Mouse (Mus musculus) ES-Bruce4 (cell line): ENCODE data around the gene Stpg4. TPM values are rescaled to one million over a fixed set of nuclear protein-coding genes. Genes with fewer than 3 reads are reported as not detected.

Experiments
- H3K27ac ChIP-seq: 2 replicates; pipeline ENCODE4 v1.5.1; 2012; ENCODE audit warnings: low read length, inconsistent platforms; ENCODE audit not compliant: insufficient read depth
- H3K27me3 ChIP-seq: 2 replicates; pipeline ENCODE4 v1.6.1; 2012; ENCODE audit warnings: mild to moderate bottlenecking, low read length, inconsistent platforms; ENCODE audit not compliant: control insufficient read depth, poor library complexity, insufficient read depth, severe bottlenecking
- H3K36me3 ChIP-seq: 2 replicates; pipeline ENCODE4 v1.6.1; 2012; ENCODE audit warnings: inconsistent platforms, mild to moderate bottlenecking, low read length, moderate library complexity; ENCODE audit not compliant: control insufficient read depth, poor library complexity, insufficient read depth, severe bottlenecking
- H3K4me1 ChIP-seq: one replicate; pipeline ENCODE4 v1.8.1; 2011; ENCODE audit warnings: low read length; ENCODE audit not compliant: control insufficient read depth, insufficient read depth
- H3K4me3 ChIP-seq: 2 replicates; pipeline ENCODE4 v1.5.1; 2011; ENCODE audit warnings: low read depth, mild to moderate bottlenecking, low read length
- H3K9ac ChIP-seq: 2 replicates; pipeline ENCODE4 v1.6.1; 2012; ENCODE audit warnings: low read depth, mild to moderate bottlenecking, inconsistent platforms; ENCODE audit not compliant: poor library complexity, severe bottlenecking
- H3K9me3 ChIP-seq: replicated peaks from 2 replicates; pipeline ENCODE4 v1.6.1; 2012; ENCODE audit warnings: mild to moderate bottlenecking, low read length, inconsistent platforms; ENCODE audit not compliant: control insufficient read depth, poor library complexity, insufficient read depth, severe bottlenecking
- CTCF ChIP-seq: IDR thresholded peaks from one replicate; pipeline ENCODE4 v1.8.1; 2011; ENCODE audit warnings: low read depth, low read length
- EP300 ChIP-seq: IDR thresholded peaks from 2 replicates; pipeline ENCODE4 v1.6.1; 2011; ENCODE audit warnings: low read depth, low read length; ENCODE audit not compliant: insufficient read depth
- POLR2A ChIP-seq: IDR thresholded peaks from one replicate; pipeline ENCODE4 v1.8.1; 2011; ENCODE audit warnings: low read length; ENCODE audit not compliant: insufficient read depth
- polyA plus RNA-seq: library from polyadenylated mRNA; stranded (reverse); fragments of >200 nt; gene quantifications from 2 replicates; pipeline ENCODE4 v1.2.4, GENCODE M21; 2011; ENCODE audit warnings: low read depth; ENCODE audit not compliant: missing spikeins, insufficient read depth, insufficient read length

The Stpg4 gene
- polyA plus RNA-seq, 1 experiment = not detected

DNA sequence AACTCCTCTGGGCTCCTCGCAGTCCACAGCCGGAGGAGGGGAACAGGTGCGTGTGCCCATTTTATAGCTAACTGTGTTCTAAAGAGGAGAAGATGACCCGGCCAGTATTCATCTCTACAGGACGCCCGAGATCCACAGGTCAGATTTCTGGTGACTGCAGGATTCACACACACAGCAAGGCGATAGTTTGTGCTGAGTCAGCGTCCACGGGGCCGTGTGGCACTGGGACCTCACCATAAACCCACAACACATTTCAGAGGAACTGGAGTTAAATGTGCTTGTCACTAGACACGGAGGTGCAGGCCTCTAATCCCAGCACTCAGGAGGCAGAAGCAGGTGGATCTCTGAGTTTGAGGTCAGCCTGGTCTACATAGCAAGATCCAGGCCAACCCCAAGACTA lies 25.1 kb downstream of the Stpg4 start:
- Histone ChIP-seq H3K9ac (no peak overlapping the region), H3K4me1 (peaks cover 4% of the 10 kb centered on the region)
- TF ChIP-seq POLR2A (no peak), CTCF (no peak), EP300 (no peak)

GRCm38 (mm10) chr17:87397088-87397487 lies 30.5 kb downstream of the Stpg4 start:
- no peak overlapping the region for H3K9ac ChIP-seq
- H3K4me3 ChIP-seq = no peak overlapping the region
- H3K4me1 ChIP-seq = no peaks in the 10 kb centered on the region
- no peaks in the 10 kb centered on the region for H3K9me3 ChIP-seq
- H3K27me3 ChIP-seq = no peaks in the 10 kb centered on the region
- TF ChIP-seq CTCF (no peak), EP300 (no peak), POLR2A (no peak)
- no peak overlapping the region for H3K27ac ChIP-seq
- no peaks in the 10 kb centered on the region for H3K36me3 ChIP-seq

More for the DNA sequence above, 25.1 kb downstream of the Stpg4 start:
- Histone ChIP-seq H3K27me3 (no peaks in the 10 kb centered on the region), H3K27ac (no peak overlapping the region), H3K4me3 (no peak overlapping the region), H3K36me3 (no peaks in the 10 kb centered on the region), H3K9me3 (no peaks in the 10 kb centered on the region)

GRCm38 (mm10) chr17:87391242-87391641 lies 36.3 kb downstream of the Stpg4 start:
- TF ChIP-seq POLR2A (no peak), EP300 (no peak), CTCF (no peak)
- H3K27ac ChIP-seq = no peak overlapping the region
- no peak overlapping the region for H3K4me3 ChIP-seq
- no peaks in the 10 kb centered on the region for H3K4me1 ChIP-seq
- no peaks in the 10 kb centered on the region for H3K9me3 ChIP-seq
- H3K27me3 ChIP-seq = no peaks in the 10 kb centered on the region
- H3K9ac ChIP-seq = no peak overlapping the region
- no peaks in the 10 kb centered on the region for H3K36me3 ChIP-seq

GRCm38 (mm10) chr17:87387068-87387467 lies 40.5 kb downstream of the Stpg4 start:
- no peak overlapping the region for H3K27ac ChIP-seq
- TF ChIP-seq POLR2A (no peak), CTCF (no peak), EP300 (no peak)

DNA sequence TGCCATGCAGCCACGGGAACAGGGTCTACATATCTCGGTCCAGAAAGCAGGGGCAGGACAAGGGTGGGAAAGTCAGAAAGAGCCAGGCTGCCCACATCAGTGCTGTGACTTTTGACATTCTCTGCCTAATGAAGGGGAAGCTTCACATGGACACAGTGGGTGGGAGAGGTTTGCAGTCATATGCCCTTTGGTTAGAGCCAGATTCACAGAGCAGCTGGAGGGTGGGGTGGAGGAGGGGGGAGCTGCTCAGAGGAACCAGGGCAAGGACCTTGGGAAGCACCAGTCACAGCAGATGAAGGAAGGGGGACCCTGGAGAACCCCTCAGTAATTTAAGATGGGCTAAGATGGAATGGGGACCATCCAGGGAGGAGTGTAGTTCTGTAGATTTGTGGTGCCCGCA lies 41.7 kb downstream of the Stpg4 start:
- no peaks in the 10 kb centered on the region for H3K9me3 ChIP-seq
- no peak for TF ChIP-seq EP300
- H3K4me3 ChIP-seq = no peak overlapping the region
- no peaks in the 10 kb centered on the region for H3K4me1 ChIP-seq
- no peak overlapping the region for H3K27ac ChIP-seq
- H3K27me3 ChIP-seq = no peaks in the 10 kb centered on the region
- H3K36me3 ChIP-seq = no peaks in the 10 kb centered on the region
- H3K9ac ChIP-seq = no peak overlapping the region

More at GRCm38 (mm10) chr17:87387068-87387467, 40.5 kb downstream of the Stpg4 start:
- H3K9ac ChIP-seq = no peak overlapping the region
- H3K9me3 ChIP-seq = no peaks in the 10 kb centered on the region
- H3K4me3 ChIP-seq = no peak overlapping the region
- no peaks in the 10 kb centered on the region for H3K36me3 ChIP-seq
- no peaks in the 10 kb centered on the region for H3K27me3 ChIP-seq
- H3K4me1 ChIP-seq = no peaks in the 10 kb centered on the region

- TF ChIP-seq EP300 (no peak), CTCF (no peak), POLR2A (no peak)
- Histone ChIP-seq H3K4me3 (no peak overlapping the region), H3K9me3 (no peaks in the 10 kb centered on the region), H3K27ac (no peak overlapping the region), H3K4me1 (peaks cover 6% of the 10 kb centered on the region), H3K9ac (no peak overlapping the region), H3K36me3 (no peaks in the 10 kb centered on the region), H3K27me3 (no peaks in the 10 kb centered on the region)
Observed at GRCm38 (mm10) chr17:87380681-87381080, 46.9 kb downstream of the Stpg4 start.
